Mouse (Mus musculus): ENCODE measurements around the gene Atp11a. TPM values are rescaled to one million over a fixed set of nuclear protein-coding genes. Genes with fewer than 3 reads are reported as not detected.

Gene Atp11a
- total and polyA plus RNA-seq, 2 experiments from 2014 or later = 10.5 to 36.1 TPM

DNA sequence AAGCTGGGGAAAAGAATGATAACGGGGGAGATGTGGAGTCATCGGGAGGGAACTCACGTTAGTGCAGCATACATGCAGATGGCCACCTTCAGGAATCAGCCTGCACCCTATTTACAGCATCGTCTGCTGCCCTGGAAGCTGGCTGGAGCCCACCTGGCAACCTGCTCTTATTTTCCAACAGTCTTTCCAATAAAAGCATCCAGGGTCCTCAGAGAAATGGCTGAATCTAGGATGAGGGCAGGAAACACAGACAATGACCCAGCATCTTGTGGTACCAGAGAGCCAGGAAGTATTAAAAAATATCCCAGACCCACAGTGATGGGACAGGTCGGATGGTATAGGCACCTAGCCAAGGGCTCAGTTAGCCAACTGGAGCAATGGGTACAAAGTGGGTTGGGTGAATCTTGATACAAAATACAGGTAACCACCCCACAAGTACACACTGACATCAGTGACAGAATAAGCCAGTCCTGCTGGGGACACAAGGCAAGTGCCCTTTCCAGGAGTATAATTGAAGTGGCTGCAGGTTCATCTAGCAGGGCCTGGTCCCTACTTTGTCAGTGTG is 136.2 kb downstream of the Atp11a start:
- ATAC-seq (no peak), DNase-seq (no peak)
- peaks cover 11% of the 10 kb centered on the region; the same call in 1 of the 2 replicates for H3K36me3 ChIP-seq (ENCODE audit: insufficient read depth)
- no peaks in the 10 kb centered on the region for H3K27me3 ChIP-seq (ENCODE audit: insufficient read depth, low read length)
- no peak for TF ChIP-seq CTCF (IDR thresholded peaks at IDR 0.05; ENCODE audit: low read depth)
- WGBS = 70% methylated on average over 5 of the region's 5 CpGs
- no peak overlapping the region for H3K9ac ChIP-seq
- no peaks in the 10 kb centered on the region for H3K4me1 ChIP-seq (ENCODE audit: insufficient read depth)
- H3K9me3 ChIP-seq (ENCODE audit: low read length) = no peaks in the 10 kb centered on the region
- no peak overlapping the region for H3K27ac ChIP-seq (ENCODE audit: low read depth, low read length)
- no peak overlapping the region for H3K4me3 ChIP-seq (ENCODE audit: low read depth, low read length)
- no peak overlapping the region for H3K4me2 ChIP-seq (ENCODE audit: low read depth)

DNA sequence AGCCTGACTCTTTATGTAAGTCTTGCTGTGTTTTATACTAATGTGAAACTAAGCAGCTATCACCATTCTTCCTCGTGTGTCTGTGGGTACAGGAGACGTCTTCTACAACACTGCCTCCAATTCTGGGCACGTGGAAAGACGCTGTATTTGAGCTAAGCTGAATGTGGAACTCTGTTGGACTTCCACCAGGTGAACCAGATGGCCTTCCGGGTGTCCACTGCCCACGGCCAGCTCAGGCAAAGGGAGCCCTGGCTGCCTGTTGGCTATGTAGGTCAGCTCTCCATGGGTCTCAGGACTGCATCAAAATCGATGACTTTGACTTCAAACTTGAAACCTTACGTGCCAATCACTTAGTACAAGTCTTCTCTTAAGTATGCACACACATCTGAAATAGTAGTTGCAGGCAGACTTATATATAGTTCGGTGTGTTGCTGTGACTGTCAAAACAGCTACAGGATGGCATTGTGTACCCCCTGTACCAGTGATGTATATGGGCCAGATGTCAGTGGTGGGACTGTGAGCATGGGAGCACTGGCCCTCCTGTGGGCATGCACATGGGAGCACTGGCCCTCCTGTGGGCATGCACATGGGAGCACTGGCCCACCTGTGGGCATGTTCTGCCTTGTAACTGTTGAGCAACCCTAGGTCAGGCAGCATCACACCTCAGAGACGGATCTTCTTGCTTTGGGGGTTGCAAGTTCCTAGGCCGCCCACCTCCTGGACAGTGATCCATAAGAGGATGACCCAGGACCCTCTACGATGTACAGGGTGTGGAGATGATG is 137.2 kb downstream of the Atp11a start:
- no peak overlapping the region for H3K27ac ChIP-seq (ENCODE audit: low read depth, low read length)
- ATAC-seq (no peak), DNase-seq (no peak)
- no peaks in the 10 kb centered on the region for H3K27me3 ChIP-seq (ENCODE audit: insufficient read depth, low read length)
- no peak overlapping the region for H3K4me3 ChIP-seq (ENCODE audit: low read depth, low read length)
- H3K4me1 ChIP-seq (ENCODE audit: insufficient read depth) = no peaks in the 10 kb centered on the region
- no peaks in the 10 kb centered on the region for H3K9me3 ChIP-seq (ENCODE audit: low read length)
- peaks cover 11% of the 10 kb centered on the region; the same call in 1 of the 2 replicates for H3K36me3 ChIP-seq (ENCODE audit: insufficient read depth)
- no peak overlapping the region for H3K9ac ChIP-seq
- 91% methylated on average over 12 of the region's 12 CpGs for WGBS
- TF ChIP-seq CTCF (IDR thresholded peaks at IDR 0.05; ENCODE audit: low read depth) = no peak
- H3K4me2 ChIP-seq (ENCODE audit: low read depth) = no peak overlapping the region

DNA sequence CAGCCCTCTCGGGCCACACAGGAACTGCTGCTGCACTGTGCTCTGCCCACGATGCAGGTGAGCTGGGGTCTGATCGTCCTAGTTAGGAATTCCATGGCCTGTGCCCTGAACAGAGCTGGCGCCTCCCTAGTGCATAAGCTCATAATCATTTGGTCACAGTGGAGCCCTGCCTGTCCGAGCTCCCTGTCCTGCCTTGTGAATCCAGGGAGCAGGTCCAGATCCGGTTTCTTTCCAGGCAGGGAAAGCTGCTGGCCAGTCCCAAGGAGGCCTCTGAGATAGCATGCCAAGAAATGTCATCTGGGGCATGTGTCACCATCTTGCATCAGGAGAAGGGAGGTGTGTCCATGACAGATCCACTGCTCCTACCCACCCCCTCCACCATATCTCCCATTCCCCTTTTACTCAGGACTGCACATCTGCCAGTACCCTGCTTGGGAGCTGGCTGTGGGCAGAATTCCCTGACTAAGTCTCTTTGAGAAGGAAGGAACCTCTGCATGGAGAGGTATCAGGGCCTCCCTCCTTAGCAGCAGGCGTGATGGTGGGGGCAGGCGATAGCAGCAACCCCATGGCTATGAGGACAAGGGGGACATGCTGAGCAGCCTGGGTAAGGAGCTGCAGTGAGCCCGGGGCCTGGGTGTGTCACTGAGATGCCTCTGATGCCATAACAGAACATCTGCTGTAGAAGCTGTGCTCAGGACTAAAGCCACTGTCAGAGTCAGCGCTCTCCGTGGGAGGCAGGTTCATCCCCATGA is 138.1 kb downstream of the Atp11a start:
- H3K36me3 ChIP-seq (ENCODE audit: insufficient read depth) = peaks cover 11% of the 10 kb centered on the region; the same call in 1 of the 2 replicates
- H3K4me2 ChIP-seq (ENCODE audit: low read depth) = no peak overlapping the region
- no peak overlapping the region for H3K27ac ChIP-seq (ENCODE audit: low read depth, low read length)
- ATAC-seq (no peak), DNase-seq (no peak)
- no peaks in the 10 kb centered on the region for H3K27me3 ChIP-seq (ENCODE audit: insufficient read depth, low read length)
- no peak overlapping the region for H3K4me3 ChIP-seq (ENCODE audit: low read depth, low read length)
- 84% methylated on average over 11 of the region's 11 CpGs for WGBS
- no peaks in the 10 kb centered on the region for H3K4me1 ChIP-seq (ENCODE audit: insufficient read depth)
- TF ChIP-seq CTCF (IDR thresholded peaks at IDR 0.05; ENCODE audit: low read depth) = no peak
- no peaks in the 10 kb centered on the region for H3K9me3 ChIP-seq (ENCODE audit: low read length)
- H3K9ac ChIP-seq = no peak overlapping the region

DNA sequence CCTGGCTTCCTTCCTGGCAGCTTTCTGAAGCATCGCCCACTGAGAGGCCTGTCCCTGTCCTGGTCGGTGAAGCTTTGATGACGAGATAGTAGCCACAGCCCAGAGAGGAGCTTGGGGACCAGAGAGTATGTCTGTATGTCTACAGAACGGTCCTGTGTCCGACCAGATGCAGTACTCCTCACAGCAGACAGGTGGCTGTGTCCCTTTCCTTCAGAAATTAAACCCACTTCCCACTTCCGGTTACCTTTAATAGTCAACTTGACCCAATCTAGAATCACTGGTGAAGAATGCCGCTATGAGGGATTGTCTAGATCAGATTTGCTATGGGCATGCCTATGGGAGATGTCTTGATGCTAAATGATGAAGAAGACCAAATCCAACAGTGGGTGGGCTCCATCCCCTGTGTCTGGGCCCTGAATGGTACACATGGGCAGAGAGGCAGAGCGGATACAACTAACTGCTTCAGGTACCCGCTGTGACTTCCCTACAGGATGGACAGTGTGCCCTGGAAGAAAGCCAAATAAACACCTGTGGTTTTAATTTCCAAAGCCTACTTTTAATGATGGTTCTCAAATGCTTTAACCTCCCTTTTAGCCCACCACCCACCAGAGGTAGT is 138.8 kb downstream of the Atp11a start:
- Histone ChIP-seq H3K36me3 (ENCODE audit: insufficient read depth) (peaks cover 11% of the 10 kb centered on the region; the same call in 1 of the 2 replicates), H3K9ac (no peak overlapping the region), H3K4me1 (ENCODE audit: insufficient read depth) (no peaks in the 10 kb centered on the region), H3K4me2 (ENCODE audit: low read depth) (no peak overlapping the region), H3K4me3 (ENCODE audit: low read depth, low read length) (no peak overlapping the region), H3K27me3 (ENCODE audit: insufficient read depth, low read length) (no peaks in the 10 kb centered on the region), H3K9me3 (ENCODE audit: low read length) (no peaks in the 10 kb centered on the region), H3K27ac (ENCODE audit: low read depth, low read length) (no peak overlapping the region)
- 76% methylated on average over 9 of the region's 9 CpGs for WGBS
- no peak for ATAC-seq
- peak; percentile 54 for TF ChIP-seq CTCF (IDR thresholded peaks at IDR 0.05; ENCODE audit: low read depth)
- DNase-seq = no peak

DNA sequence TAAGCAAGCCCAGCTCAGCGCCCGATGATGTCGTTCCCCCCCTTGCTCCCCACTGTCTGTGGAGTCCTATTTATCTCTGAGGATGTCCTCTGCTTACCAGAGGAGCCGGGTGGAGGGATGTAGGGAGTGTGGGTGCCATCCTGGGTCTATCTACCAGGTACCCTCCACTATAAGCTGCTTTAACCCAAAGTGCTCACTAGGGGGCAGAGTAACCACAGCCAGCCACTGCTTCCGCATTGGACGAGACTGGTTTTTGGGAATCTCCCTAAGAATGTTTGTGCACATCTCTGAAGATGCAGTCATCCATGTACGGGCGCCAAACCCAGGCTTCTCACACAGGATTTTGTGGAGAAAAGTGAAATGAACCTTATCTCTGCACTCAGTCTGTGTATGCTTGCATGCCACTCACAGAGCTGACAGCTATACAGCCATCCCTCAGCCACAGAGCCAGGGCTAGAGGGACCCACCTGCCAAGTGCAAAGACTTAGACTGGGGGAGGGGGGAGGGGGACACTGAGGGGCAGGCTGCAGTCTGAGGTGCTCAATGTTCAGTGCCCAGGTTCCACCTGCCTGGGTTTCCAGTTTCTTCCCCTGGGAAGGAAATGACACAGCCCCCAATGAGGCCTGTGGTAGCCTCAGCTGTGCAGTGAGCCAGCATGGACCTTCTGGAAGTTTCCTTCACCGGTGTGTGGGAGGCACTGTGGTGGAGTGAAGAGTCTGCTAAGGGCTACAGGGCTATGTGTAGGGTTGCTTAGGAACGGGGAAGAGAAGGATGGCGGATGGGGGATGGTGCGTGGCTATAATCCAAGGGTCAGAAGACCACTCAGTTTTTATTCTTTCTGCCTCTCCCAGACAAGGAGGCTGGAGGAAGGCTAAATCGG is 139.9 kb downstream of the Atp11a start:
- Histone ChIP-seq H3K4me1 (ENCODE audit: insufficient read depth) (no peaks in the 10 kb centered on the region), H3K4me2 (ENCODE audit: low read depth) (no peak overlapping the region), H3K4me3 (ENCODE audit: low read depth, low read length) (no peak overlapping the region), H3K9me3 (ENCODE audit: low read length) (no peaks in the 10 kb centered on the region), H3K27me3 (ENCODE audit: insufficient read depth, low read length) (no peaks in the 10 kb centered on the region), H3K36me3 (ENCODE audit: insufficient read depth) (peaks cover 5% of the 10 kb centered on the region; the same call in 1 of the 2 replicates), H3K27ac (ENCODE audit: low read depth, low read length) (no peak overlapping the region), H3K9ac (no peak overlapping the region)
- 50% methylated on average over 13 of the region's 13 CpGs for WGBS
- ATAC-seq (peak; percentile 89), DNase-seq (peak; percentile 85)
- TF ChIP-seq CTCF (IDR thresholded peaks at IDR 0.05; ENCODE audit: low read depth) = peak; percentile 92

DNA sequence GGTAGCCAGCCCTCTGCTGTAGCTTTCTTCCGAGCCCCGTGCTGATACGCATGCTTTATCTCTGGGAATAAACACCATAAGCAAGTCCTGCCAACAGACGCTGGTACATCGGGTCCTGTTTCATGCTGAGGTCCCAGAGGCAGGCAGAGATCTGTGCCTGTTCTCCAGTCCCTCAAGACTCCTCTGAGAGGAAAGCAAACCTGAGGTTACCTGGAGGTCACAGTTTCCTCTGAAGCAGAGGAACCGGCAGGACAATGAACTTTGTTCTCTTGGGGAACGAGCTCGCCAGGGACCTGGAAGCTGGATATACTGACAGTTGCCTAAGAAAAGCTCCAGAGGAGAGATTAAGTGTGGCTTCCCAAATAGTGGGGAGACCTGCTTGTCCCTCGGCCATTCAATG is 141.0 kb downstream of the Atp11a start:
- no peak for TF ChIP-seq CTCF (IDR thresholded peaks at IDR 0.05; ENCODE audit: low read depth)
- ATAC-seq (no peak), DNase-seq (no peak)
- 74% methylated on average over 9 of the region's 9 CpGs for WGBS
- H3K36me3 ChIP-seq (ENCODE audit: insufficient read depth) = peaks cover 5% of the 10 kb centered on the region; the same call in 1 of the 2 replicates
- H3K27ac ChIP-seq (ENCODE audit: low read depth, low read length) = no peak overlapping the region
- H3K4me1 ChIP-seq (ENCODE audit: insufficient read depth) = no peaks in the 10 kb centered on the region
- H3K4me2 ChIP-seq (ENCODE audit: low read depth) = no peak overlapping the region
- no peaks in the 10 kb centered on the region for H3K9me3 ChIP-seq (ENCODE audit: low read length)
- no peak overlapping the region for H3K4me3 ChIP-seq (ENCODE audit: low read depth, low read length)
- no peaks in the 10 kb centered on the region for H3K27me3 ChIP-seq (ENCODE audit: insufficient read depth, low read length)
- H3K9ac ChIP-seq = no peak overlapping the region
